Comparison of ENCODE assay signal across 22 mouse cellular contexts in genomic region chr1:137906883-137907282, GRCm38 (mm10).
DNase-seq lines count a peak whose midpoint lies in the region; ATAC-seq and TF ChIP-seq lines count a peak whose summit lies in the region.
"Had no signal": no experiment of that assay in that cellular context is flagged by ENCODE, and none has a peak within 500 bp of the region (broad histone marks: within the 10 kb centered on the region; RNA-seq: fewer than 3 reads in every experiment).

No protein-coding gene starts in this region.

- H3K27ac ChIP-seq in forebrain, embryonic 16.5 days (ENCODE audit: low read length), result no peak overlapping the region
- no peak overlapping the region for H3K27ac ChIP-seq in forebrain, embryonic 10.5 days
- H3K27ac ChIP-seq in intestine, postnatal 0 days (ENCODE audit: low read depth, low read length), result peak overlapping the region; percentile 60; the same call in 1 of the 2 replicates
- H3K27ac ChIP-seq in limb, embryonic 13.5 days, result peak overlapping the region; percentile 48; the same call in 1 of the 2 replicates
- H3K27ac ChIP-seq: heart, embryonic 10.5 days; hindbrain, embryonic 13.5 days; liver, embryonic 12.5 days; macrophage; midbrain, embryonic 12.5 days; neural tube, embryonic 15.5 days had no signal

- 21% methylated on average over 5 of the region's 5 CpGs for WGBS in forebrain, embryonic 16.5 days
- WGBS in forebrain, embryonic 10.5 days, result 38% methylated on average over 5 of the region's 5 CpGs
- WGBS in intestine, postnatal 0 days, result 22% methylated on average over 5 of the region's 5 CpGs
- 11% methylated on average over 5 of the region's 5 CpGs for WGBS in limb, embryonic 13.5 days

- no peak overlapping the region for H3K9ac ChIP-seq in forebrain, embryonic 16.5 days (replicated peaks; ENCODE audit: low read depth, low read length)
- no peak overlapping the region for H3K9ac ChIP-seq in intestine, postnatal 0 days (ENCODE audit: low read depth, low read length)
- no peak overlapping the region for H3K9ac ChIP-seq in limb, embryonic 13.5 days
- H3K9ac ChIP-seq: hindbrain, embryonic 13.5 days; liver, embryonic 12.5 days; lung, embryonic 14.5 days; midbrain, embryonic 12.5 days; neural tube, embryonic 15.5 days had no signal

- ATAC-seq in forebrain, embryonic 16.5 days, result no peak
- ATAC-seq in intestine, postnatal 0 days, result peak; percentile 98
- no peak for ATAC-seq in limb, embryonic 13.5 days (ENCODE audit: low FRiP score, low read depth)
- ATAC-seq: liver, embryonic 12.5 days had no signal

- H3K36me3 ChIP-seq in forebrain, embryonic 16.5 days (ENCODE audit: control insufficient read depth, insufficient read depth), result peaks cover 3% of the 10 kb centered on the region
- peaks cover 48% of the 10 kb centered on the region for H3K36me3 ChIP-seq in forebrain, embryonic 10.5 days (replicated peaks)
- H3K36me3 ChIP-seq in intestine, postnatal 0 days (ENCODE audit: control insufficient read depth, insufficient read depth), result 0 out of 2 replicates have a peak, but pooled peaks cover 3% of the 10 kb centered on the region
- peaks cover 16% of the 10 kb centered on the region; the same call in 1 of the 2 replicates for H3K36me3 ChIP-seq in limb, embryonic 13.5 days
- H3K36me3 ChIP-seq: liver, embryonic 12.5 days; neural tube, embryonic 15.5 days had no signal

- TF ChIP-seq CTCF in intestine, postnatal 0 days (IDR thresholded peaks at IDR 0.05; ENCODE audit: low read depth), result 0 out of 2 replicates have a peak, but pooled peaks have one; percentile 12

- H3K27me3 ChIP-seq in forebrain, embryonic 16.5 days (replicated peaks; ENCODE audit: control insufficient read depth, insufficient read depth, low read length), result no peaks in the 10 kb centered on the region
- no peaks in the 10 kb centered on the region for H3K27me3 ChIP-seq in forebrain, embryonic 10.5 days (ENCODE audit: poor library complexity, severe bottlenecking)
- H3K27me3 ChIP-seq in intestine, postnatal 0 days (replicated peaks; ENCODE audit: control insufficient read depth, insufficient read depth, low read length), result no peaks in the 10 kb centered on the region
- no peaks in the 10 kb centered on the region for H3K27me3 ChIP-seq in limb, embryonic 13.5 days
- H3K27me3 ChIP-seq: hindbrain, embryonic 13.5 days; liver, embryonic 12.5 days; midbrain, embryonic 12.5 days; neural tube, embryonic 15.5 days had no signal

- peaks cover 31% of the 10 kb centered on the region for H3K4me1 ChIP-seq in forebrain, embryonic 16.5 days (replicated peaks; ENCODE audit: control insufficient read depth, insufficient read depth, low read length)
- peaks cover 47% of the 10 kb centered on the region for H3K4me1 ChIP-seq in forebrain, embryonic 10.5 days
- no peaks in the 10 kb centered on the region for H3K4me1 ChIP-seq in intestine, postnatal 0 days (replicated peaks; ENCODE audit: control insufficient read depth, insufficient read depth, low read length)
- H3K4me1 ChIP-seq in limb, embryonic 13.5 days, result peaks cover 45% of the 10 kb centered on the region

- no peak for DNase-seq in forebrain, embryonic 10.5 days (ENCODE audit: extremely low spot score, low spot score)
- DNase-seq in retina, postnatal 1 day, result peak; percentile 45
- no peak for DNase-seq in retina, embryonic 14.5 days (ENCODE audit: low spot score)
- DNase-seq in right cerebral cortex, adult 2 months (ENCODE audit: low spot score in 2 of 2), result no peak
- no peak for DNase-seq in cerebellum, postnatal 36 days
- DNase-seq: adrenal gland, postnatal 10 days; B cell, adult 2 months; cerebellum, adult 11 months; heart, postnatal 10 days; lung, embryonic 14.5 days; right cerebral cortex, adult 18-20 months; thymus, adult 2 months had no signal

- H3K9me3 ChIP-seq in forebrain, embryonic 16.5 days (ENCODE audit: control insufficient read depth, low read length), result no peaks in the 10 kb centered on the region
- H3K9me3 ChIP-seq in forebrain, embryonic 10.5 days, result no peaks in the 10 kb centered on the region
- H3K9me3 ChIP-seq in intestine, postnatal 0 days (ENCODE audit: control insufficient read depth), result no peaks in the 10 kb centered on the region
- no peaks in the 10 kb centered on the region for H3K9me3 ChIP-seq in limb, embryonic 13.5 days
- H3K9me3 ChIP-seq: heart, embryonic 10.5 days; hindbrain, embryonic 13.5 days; liver, embryonic 12.5 days; midbrain, embryonic 12.5 days; neural tube, embryonic 15.5 days had no signal

- H3K4me2 ChIP-seq in forebrain, embryonic 16.5 days (ENCODE audit: low read length), result peak overlapping the region; percentile 24
- no peak overlapping the region for H3K4me2 ChIP-seq in intestine, postnatal 0 days (replicated peaks; ENCODE audit: low read depth)
- peak overlapping the region; percentile 32 for H3K4me2 ChIP-seq in limb, embryonic 13.5 days (replicated peaks)
- H3K4me2 ChIP-seq: hindbrain, embryonic 13.5 days; liver, embryonic 12.5 days; lung, embryonic 14.5 days; midbrain, embryonic 12.5 days; neural tube, embryonic 15.5 days had no signal

- H3K4me3 ChIP-seq in forebrain, embryonic 16.5 days (replicated peaks; ENCODE audit: low read length), result no peak overlapping the region
- no peak overlapping the region for H3K4me3 ChIP-seq in forebrain, embryonic 10.5 days
- no peak overlapping the region for H3K4me3 ChIP-seq in intestine, postnatal 0 days (ENCODE audit: low read depth, low read length)
- H3K4me3 ChIP-seq in limb, embryonic 13.5 days, result no peak overlapping the region
- H3K4me3 ChIP-seq: heart, embryonic 10.5 days; hindbrain, embryonic 13.5 days; liver, embryonic 12.5 days; midbrain, embryonic 12.5 days; myocyte; neural tube, embryonic 15.5 days had no signal

Comparison
In these comparisons a context has a peak if more than half of its experiments do, and no peak if none do; other contexts are left out.
1. H3K27ac ChIP-seq: peak in intestine, postnatal 0 days (single experiment) and limb, embryonic 13.5 days (single experiment); none in forebrain, embryonic 16.5 days (single experiment) and forebrain, embryonic 10.5 days (single experiment).